Mouse (Mus musculus) embryonic facial prominence, embryonic 12.5 days (tissue): ENCODE data around the gene Gipc2. TPM values are rescaled to one million over a fixed set of nuclear protein-coding genes. Genes with fewer than 3 reads are reported as not detected.

Experiments
- ATAC-seq: fragments of 200-750 bp; cut with Nextera tagmentation; 2 replicates; pipeline ENCODE4 v1.8.0; 2017; ENCODE audit not compliant: insufficient number of reproducible peaks, insufficient read depth, low FRiP score, low TSS enrichment
- H3K27ac ChIP-seq: fragments of 300-500 bp; sonication (generic); 2 replicates; pipeline ENCODE4 v1.5.1; 2016; ENCODE audit warnings: mild to moderate bottlenecking
- H3K27me3 ChIP-seq: fragments of 300-500 bp; sonication (generic); 2 replicates; pipeline ENCODE4 v1.6.1; 2016; ENCODE audit warnings: mild to moderate bottlenecking, moderate library complexity
- H3K36me3 ChIP-seq: fragments of 300-500 bp; sonication (generic); 2 replicates; pipeline ENCODE4 v1.6.1; 2016; ENCODE audit warnings: mild to moderate bottlenecking
- H3K4me1 ChIP-seq: fragments of 300-500 bp; sonication (generic); 2 replicates; pipeline ENCODE4 v1.6.1; 2016
- H3K4me2 ChIP-seq: fragments of 300-500 bp; sonication (generic); replicated peaks from 2 replicates; pipeline ENCODE4 v1.6.1; 2016; ENCODE audit warnings: mild to moderate bottlenecking, moderate library complexity
- H3K4me3 ChIP-seq: fragments of 300-500 bp; sonication (generic); 2 replicates; pipeline ENCODE4 v1.5.1; 2016; ENCODE audit warnings: mild to moderate bottlenecking
- H3K9ac ChIP-seq: fragments of 300-500 bp; sonication (generic); 2 replicates; pipeline ENCODE4 v1.6.1; 2016; ENCODE audit warnings: mild to moderate bottlenecking, moderate library complexity
- H3K9me3 ChIP-seq: fragments of 300-500 bp; sonication (generic); 2 replicates; pipeline ENCODE4 v1.6.1; 2016; ENCODE audit warnings: mild to moderate bottlenecking, moderate library complexity
- WGBS: fragments of 180-500 bp; shearing (Covaris S2); methylation state at CpG from one replicate; pipeline ENCODE4 v1.1.7; 2016; 5-methylcytosine and 5-hydroxymethylcytosine counted together
- polyA plus RNA-seq: library from polyadenylated mRNA; unstranded; fragments of >200 nt; fragmentation: Nextera tagmentation; extraction: Ambion mirVana; gene quantifications from 2 replicates; pipeline ENCODE4 v1.2.1, GENCODE M21; 2016

Gene Gipc2
- polyA plus RNA-seq, 1 experiment from 2014 or later = 2.4 TPM

DNA sequence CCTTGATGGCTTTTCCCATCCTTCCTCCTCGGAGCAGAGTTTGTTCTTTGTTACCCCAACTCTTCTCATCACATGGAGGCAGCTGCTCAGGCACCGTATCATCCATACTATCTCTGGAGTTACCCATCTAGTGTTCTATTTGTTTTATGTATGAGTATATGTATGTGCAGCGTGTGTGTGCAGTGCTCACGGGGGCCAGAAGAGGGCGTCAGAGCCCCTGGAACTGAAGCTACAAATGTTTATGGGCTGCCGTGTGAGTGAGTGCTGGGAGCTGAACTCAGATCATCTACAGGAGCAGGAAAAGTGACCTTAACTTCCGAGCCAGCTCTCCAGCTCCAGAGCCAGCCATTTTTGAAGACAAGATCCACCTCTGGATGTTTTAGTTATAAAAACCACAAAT is 64.6 kb downstream of the Gipc2 start:
- Histone ChIP-seq H3K4me3 (no peak overlapping the region), H3K4me2 (no peak overlapping the region), H3K27me3 (peaks cover 16% of the 10 kb centered on the region; the same call in 1 of the 2 replicates), H3K9ac (no peak overlapping the region), H3K27ac (no peak overlapping the region), H3K4me1 (peaks cover 12% of the 10 kb centered on the region), H3K36me3 (no peaks in the 10 kb centered on the region), H3K9me3 (0 out of 2 replicates have a peak, but pooled peaks cover 3% of the 10 kb centered on the region)
- 91% methylated on average over 7 of the region's 7 CpGs for WGBS
- ATAC-seq = no peak

DNA sequence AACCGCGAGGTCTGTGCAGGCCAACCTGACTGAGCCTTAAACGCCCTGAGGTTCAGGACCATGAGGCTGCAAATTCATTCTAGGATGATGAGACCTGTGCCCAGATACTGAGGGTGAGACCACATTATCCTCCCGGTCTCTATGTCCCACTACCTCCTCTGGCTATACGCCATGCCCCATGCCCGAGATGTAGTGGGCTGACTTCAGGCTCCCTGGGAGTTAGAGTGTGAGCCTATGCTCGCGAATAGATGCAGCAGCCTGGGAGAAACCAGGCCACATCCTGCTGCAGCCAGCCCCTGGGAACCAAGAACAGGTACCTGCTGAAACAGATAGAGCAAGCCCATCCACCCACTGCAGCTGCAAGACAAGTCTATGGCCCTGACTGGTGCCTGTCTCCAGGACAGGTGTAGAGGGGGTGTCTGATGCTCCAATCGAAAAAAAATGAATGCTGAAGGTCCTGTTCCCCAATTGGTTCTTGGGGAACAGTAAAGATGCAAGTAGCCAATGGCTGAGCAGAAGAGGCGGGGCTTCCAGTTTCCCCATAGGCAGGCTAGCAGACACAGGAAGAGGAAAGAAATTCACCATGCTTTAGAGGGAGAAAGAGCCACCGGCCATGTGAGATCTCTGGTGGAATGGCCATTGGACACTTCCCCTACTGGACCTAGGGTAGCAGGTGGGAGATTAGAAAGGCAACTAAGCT is 65.8 kb downstream of the Gipc2 start:
- peak; percentile 13; the same call in 1 of the 2 replicates for ATAC-seq
- WGBS = 40% methylated on average over 11 of the region's 11 CpGs
- H3K9ac ChIP-seq = no peak overlapping the region
- 0 out of 2 replicates have a peak overlapping the region, but pooled peaks have one; percentile 2 for H3K4me2 ChIP-seq
- H3K27me3 ChIP-seq = peaks cover 6% of the 10 kb centered on the region; the same call in 1 of the 2 replicates
- 0 out of 2 replicates have a peak, but pooled peaks cover under 1% of the 10 kb centered on the region for H3K9me3 ChIP-seq
- no peak overlapping the region for H3K27ac ChIP-seq
- H3K4me3 ChIP-seq = no peak overlapping the region
- H3K36me3 ChIP-seq = no peaks in the 10 kb centered on the region
- peaks cover under 1% of the 10 kb centered on the region; the same call in 1 of the 2 replicates for H3K4me1 ChIP-seq

DNA sequence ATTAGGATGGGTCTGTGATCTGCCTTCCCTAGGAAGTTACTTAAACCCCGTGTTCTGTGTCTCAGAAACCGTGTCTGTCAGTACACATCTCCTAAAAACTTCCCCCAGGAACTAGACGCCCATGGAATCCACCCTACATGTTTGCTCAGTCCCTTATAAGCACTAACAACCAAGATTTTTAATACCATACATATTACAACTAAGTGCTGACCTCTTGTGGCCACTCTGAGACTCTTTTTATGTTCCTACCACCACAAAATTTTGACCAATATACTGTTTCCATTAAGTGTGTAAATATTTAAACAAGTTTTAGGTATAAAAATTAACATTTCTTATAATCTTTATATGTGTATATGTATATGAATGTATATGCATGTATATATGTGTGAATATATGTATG is 71.0 kb downstream of the Gipc2 start:
- no peaks in the 10 kb centered on the region for H3K9me3 ChIP-seq
- H3K4me3 ChIP-seq = no peak overlapping the region
- H3K4me1 ChIP-seq = no peaks in the 10 kb centered on the region
- H3K27ac ChIP-seq = no peak overlapping the region
- no peak for ATAC-seq
- H3K27me3 ChIP-seq = 0 out of 2 replicates have a peak, but pooled peaks cover 2% of the 10 kb centered on the region
- no peaks in the 10 kb centered on the region for H3K36me3 ChIP-seq
- no peak overlapping the region for H3K9ac ChIP-seq
- no peak overlapping the region for H3K4me2 ChIP-seq
- 5% methylated on average over 3 of the region's 3 CpGs for WGBS

DNA sequence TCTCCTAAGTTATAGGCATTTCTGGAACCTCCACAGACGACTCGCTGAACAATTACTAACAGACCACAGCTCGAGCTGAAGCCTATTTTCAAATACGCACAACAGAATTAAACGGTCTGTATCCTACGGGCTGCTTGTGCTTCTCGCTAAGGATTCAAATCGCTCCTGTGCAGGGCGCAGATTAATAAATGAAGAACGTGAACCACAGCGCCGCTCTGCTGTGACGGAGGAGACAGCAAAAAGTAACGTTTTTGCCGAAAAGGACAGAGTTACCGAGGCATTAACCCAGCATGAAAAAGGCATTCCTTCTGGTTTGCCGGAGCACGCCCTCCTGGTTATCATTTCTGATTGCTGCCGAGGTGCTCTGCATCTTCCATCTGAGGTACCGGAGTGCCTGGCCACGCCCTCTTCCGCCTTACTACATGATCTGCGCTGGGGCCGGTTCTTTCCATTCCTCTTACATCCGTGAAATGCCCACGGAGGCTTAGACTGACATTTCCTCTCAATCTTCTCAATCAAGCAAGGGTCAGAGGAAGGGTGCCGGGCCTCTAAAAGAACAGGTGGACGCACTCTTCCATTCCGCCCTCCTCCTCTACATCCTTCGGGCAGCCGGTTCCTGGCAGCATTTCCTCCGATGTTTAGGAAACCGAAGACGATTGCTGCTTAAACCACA is 73.5 kb downstream of the Gipc2 start:
- peak overlapping the region; percentile 45 for H3K4me2 ChIP-seq

GRCm38 (mm10) chr3:152089178-152089577 is 76.9 kb downstream of the Gipc2 start:
- H3K4me3 ChIP-seq = no peak overlapping the region
- no peak overlapping the region for H3K9ac ChIP-seq
- H3K27me3 ChIP-seq = no peaks in the 10 kb centered on the region
- H3K4me1 ChIP-seq = no peaks in the 10 kb centered on the region
- ATAC-seq = no peak
- 4% methylated on average over 4 of the region's 4 CpGs for WGBS
- H3K36me3 ChIP-seq = no peaks in the 10 kb centered on the region
- no peak overlapping the region for H3K4me2 ChIP-seq
- H3K27ac ChIP-seq = no peak overlapping the region
- no peaks in the 10 kb centered on the region for H3K9me3 ChIP-seq

More for the DNA sequence above, 73.5 kb downstream of the Gipc2 start:
- Histone ChIP-seq H3K36me3 (no peaks in the 10 kb centered on the region), H3K4me1 (no peaks in the 10 kb centered on the region), H3K4me3 (peak overlapping the region; percentile 32), H3K27ac (no peak overlapping the region), H3K9me3 (no peaks in the 10 kb centered on the region), H3K27me3 (no peaks in the 10 kb centered on the region), H3K9ac (no peak overlapping the region)
- ATAC-seq = no peak
- WGBS = 48% methylated on average over 34 of the region's 34 CpGs

DNA sequence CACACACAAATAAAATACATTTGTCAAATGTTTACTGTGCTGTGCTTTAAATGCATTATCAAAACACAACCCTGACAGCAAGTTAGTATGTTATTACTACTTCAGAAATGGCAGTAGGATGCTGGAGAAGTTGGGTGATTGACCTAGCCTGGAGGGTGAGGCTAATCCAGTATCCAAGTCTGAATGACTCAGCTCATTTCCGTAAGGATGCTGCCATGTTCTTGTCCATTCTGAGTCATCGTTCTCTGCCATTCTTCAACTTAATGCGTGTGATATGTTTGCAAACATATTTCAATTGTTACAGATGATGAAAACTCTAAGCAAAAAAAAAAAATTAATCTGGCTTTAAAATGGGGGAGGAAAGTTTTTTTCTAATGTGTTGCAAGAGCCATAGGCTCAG is 84.6 kb downstream of the Gipc2 start:
- WGBS = 93% methylated on average over 3 of the region's 3 CpGs
- Histone ChIP-seq H3K4me3 (no peak overlapping the region), H3K4me2 (no peak overlapping the region), H3K4me1 (no peaks in the 10 kb centered on the region), H3K9ac (no peak overlapping the region), H3K36me3 (no peaks in the 10 kb centered on the region), H3K27me3 (no peaks in the 10 kb centered on the region), H3K9me3 (no peaks in the 10 kb centered on the region), H3K27ac (no peak overlapping the region)
- ATAC-seq = no peak

DNA sequence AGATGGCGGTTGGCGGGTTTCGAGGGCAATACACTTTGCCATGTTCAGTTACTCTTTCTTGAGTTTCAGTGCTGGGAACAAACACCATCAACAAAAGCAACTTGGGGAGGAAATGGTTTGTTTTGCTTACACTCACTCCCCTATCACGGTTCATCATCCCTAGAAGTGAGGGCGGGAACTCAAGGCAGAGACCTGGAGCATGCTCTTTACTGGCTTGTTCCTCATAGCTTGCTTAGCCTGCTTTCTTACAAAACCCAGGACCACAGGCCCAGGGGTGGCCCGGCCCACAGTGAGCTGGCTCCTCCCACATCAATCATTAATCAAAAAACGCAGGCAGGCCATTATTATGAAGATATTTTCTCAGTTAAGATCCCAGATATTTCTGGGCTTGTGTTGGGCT is 89.9 kb downstream of the Gipc2 start:
- no peaks in the 10 kb centered on the region for H3K27me3 ChIP-seq
- no peak overlapping the region for H3K4me3 ChIP-seq
- H3K4me1 ChIP-seq = no peaks in the 10 kb centered on the region
- 83% methylated on average over 7 of the region's 7 CpGs for WGBS
- no peaks in the 10 kb centered on the region for H3K36me3 ChIP-seq
- H3K4me2 ChIP-seq = no peak overlapping the region
- ATAC-seq = no peak
- no peak overlapping the region for H3K27ac ChIP-seq
- H3K9me3 ChIP-seq = no peaks in the 10 kb centered on the region
- H3K9ac ChIP-seq = no peak overlapping the region

DNA sequence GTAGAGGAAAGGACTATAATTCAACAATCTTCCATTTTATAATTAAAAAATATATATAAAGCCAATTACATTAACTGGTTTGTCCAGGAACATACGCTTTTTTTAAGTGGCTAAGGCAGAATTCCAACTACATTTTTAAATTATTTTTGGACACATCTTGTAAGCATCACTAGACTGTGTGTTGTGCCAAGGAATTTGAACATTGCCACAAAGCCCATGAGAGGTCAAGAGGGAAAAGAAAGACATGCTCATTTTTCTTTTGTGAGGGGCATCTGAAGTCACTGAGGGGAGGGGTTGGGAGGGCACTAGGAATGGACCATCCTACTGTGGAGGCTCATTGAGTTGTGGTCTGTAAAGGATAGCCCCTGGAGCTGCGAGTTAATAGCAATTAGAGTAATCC is 97.0 kb downstream of the Gipc2 start:
- ATAC-seq = no peak
- no peaks in the 10 kb centered on the region for H3K9me3 ChIP-seq
- H3K27ac ChIP-seq = no peak overlapping the region
- H3K9ac ChIP-seq = no peak overlapping the region
- H3K36me3 ChIP-seq = no peaks in the 10 kb centered on the region
- WGBS = 76% methylated on average over 2 of the region's 2 CpGs
- 0 out of 2 replicates have a peak, but pooled peaks cover 6% of the 10 kb centered on the region for H3K4me1 ChIP-seq
- 0 out of 2 replicates have a peak, but pooled peaks cover 4% of the 10 kb centered on the region for H3K27me3 ChIP-seq
- no peak overlapping the region for H3K4me3 ChIP-seq
- H3K4me2 ChIP-seq = no peak overlapping the region

GRCm38 (mm10) chr3:152068311-152068710 is 97.7 kb downstream of the Gipc2 start:
- Histone ChIP-seq H3K4me3 (no peak overlapping the region), H3K9ac (no peak overlapping the region)

DNA sequence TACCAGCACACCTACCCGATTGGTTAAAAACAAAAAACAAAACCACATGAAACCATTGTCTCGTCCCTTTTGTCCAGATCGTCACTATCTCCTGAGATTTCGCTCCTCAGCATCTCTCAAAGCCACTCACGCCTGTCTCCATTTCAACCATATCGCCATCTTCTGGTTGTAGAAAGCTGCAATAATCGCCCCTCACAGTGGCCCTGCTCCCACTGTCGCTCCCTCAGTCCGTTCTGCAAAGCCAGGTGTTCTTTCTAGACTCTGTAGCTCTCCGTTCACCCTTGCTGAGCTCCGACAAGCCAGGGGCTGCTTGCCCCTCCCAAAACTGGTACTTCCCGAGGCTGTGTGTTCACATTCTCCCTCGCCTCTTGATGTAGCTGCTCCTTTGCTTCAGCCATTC is 99.3 kb downstream of the Gipc2 start:
- Histone ChIP-seq H3K9ac (no peak overlapping the region), H3K4me1 (0 out of 2 replicates have a peak, but pooled peaks cover 6% of the 10 kb centered on the region), H3K36me3 (no peaks in the 10 kb centered on the region), H3K27ac (no peak overlapping the region), H3K27me3 (0 out of 2 replicates have a peak, but pooled peaks cover 4% of the 10 kb centered on the region), H3K4me3 (no peak overlapping the region), H3K4me2 (peak overlapping the region; percentile 38), H3K9me3 (no peaks in the 10 kb centered on the region)
- ATAC-seq = no peak; the same call in 1 of the 2 replicates
- WGBS = 32% methylated on average over 13 of the region's 13 CpGs

More at GRCm38 (mm10) chr3:152068311-152068710, 97.7 kb downstream of the Gipc2 start:
- WGBS = 94% methylated on average over 1 of the region's 1 CpGs
- no peaks in the 10 kb centered on the region for H3K9me3 ChIP-seq
- ATAC-seq = no peak
- H3K36me3 ChIP-seq = no peaks in the 10 kb centered on the region
- 0 out of 2 replicates have a peak, but pooled peaks cover 4% of the 10 kb centered on the region for H3K27me3 ChIP-seq
- no peak overlapping the region for H3K27ac ChIP-seq
- no peak overlapping the region for H3K4me2 ChIP-seq
- H3K4me1 ChIP-seq = 0 out of 2 replicates have a peak, but pooled peaks cover 6% of the 10 kb centered on the region

DNA sequence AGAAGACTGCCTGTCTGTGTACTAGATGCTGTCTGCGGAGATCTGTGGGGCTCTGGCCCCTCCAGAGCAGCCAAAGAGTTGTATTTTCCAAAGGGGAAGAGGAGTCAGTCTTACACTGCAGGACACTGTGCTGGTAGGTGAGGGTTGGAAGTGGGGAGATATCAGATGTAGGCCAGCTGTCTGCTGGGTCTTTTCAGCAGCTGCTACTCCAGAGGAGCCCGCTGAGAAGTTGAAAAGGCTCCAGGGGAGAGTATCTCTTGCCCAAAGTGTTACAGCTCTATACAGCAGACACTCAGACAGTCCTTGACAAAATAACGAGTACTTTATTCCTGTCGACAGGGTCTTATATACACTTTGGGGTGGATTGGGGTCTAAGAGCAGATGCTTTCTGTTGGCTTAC is 100.2 kb downstream of the Gipc2 start:
- 71% methylated on average over 4 of the region's 4 CpGs for WGBS
- H3K4me2 ChIP-seq = no peak overlapping the region
- no peak overlapping the region for H3K27ac ChIP-seq
- no peak for ATAC-seq
- H3K9ac ChIP-seq = no peak overlapping the region
- no peak overlapping the region for H3K4me3 ChIP-seq
- H3K4me1 ChIP-seq = 0 out of 2 replicates have a peak, but pooled peaks cover 6% of the 10 kb centered on the region
- H3K9me3 ChIP-seq = no peaks in the 10 kb centered on the region
- H3K36me3 ChIP-seq = no peaks in the 10 kb centered on the region
- 0 out of 2 replicates have a peak, but pooled peaks cover 4% of the 10 kb centered on the region for H3K27me3 ChIP-seq

- 72% methylated on average over 2 of the region's 2 CpGs for WGBS
- Histone ChIP-seq H3K36me3 (no peaks in the 10 kb centered on the region), H3K4me3 (no peak overlapping the region), H3K27ac (no peak overlapping the region), H3K4me1 (0 out of 2 replicates have a peak, but pooled peaks cover 6% of the 10 kb centered on the region), H3K4me2 (no peak overlapping the region), H3K9ac (no peak overlapping the region), H3K27me3 (0 out of 2 replicates have a peak, but pooled peaks cover 4% of the 10 kb centered on the region), H3K9me3 (no peaks in the 10 kb centered on the region)
- ATAC-seq = no peak
Observed at GRCm38 (mm10) chr3:152064166-152064565, 101.9 kb downstream of the Gipc2 start.
